Mouse (Mus musculus) heart, postnatal 10 days (tissue): ENCODE measurements around the gene Sp2. TPM values are rescaled to one million over a fixed set of nuclear protein-coding genes. Genes with fewer than 3 reads are reported as not detected.
A peak's percentile ranks its signal among the peaks of the same experiment; 100 is the strongest.

Source experiments
- DNase-seq, 2 experiments: peaks; one replicate each; pipeline ENCODE4 v3.0.0; 2021
- intact Hi-C: fragments of 180-260 bp; cut with DNase I; formaldehyde crosslinking; loops from one replicate; pipeline ENCODE4 v1.15.1; 2025
- total RNA-seq, 2 experiments: library from RNA; stranded (reverse); gene quantifications; 2 replicates each; pipeline ENCODE4 v1.2.3; 2021

The Sp2 gene
- total RNA-seq, 2 experiments from 2014 or later = 15.0 to 16.1 TPM

- intact Hi-C loops = no loop called here
These were observed 7.9 kb downstream of the Sp2 start for GRCm38 (mm10) chr11:96974813-96975212.

GRCm38 (mm10) chr11:96973426-96973964 is 9.3 kb downstream of the Sp2 start:
- DNase-seq = peak in 1 of 2 experiments; percentile 24
- intact Hi-C loops = no loop called here

More at GRCm38 (mm10) chr11:96974813-96975212, 7.9 kb downstream of the Sp2 start:
- DNase-seq = peak in 1 of 2 experiments; percentile 13

- intact Hi-C loops = no loop called here
- DNase-seq = peak; percentile 39 to 40
These were observed 9.9 kb downstream of the Sp2 start for GRCm38 (mm10) chr11:96972906-96973305.

- intact Hi-C loops = no loop called here
- DNase-seq = peak; percentile 27 to 46
These were observed 12.4 kb downstream of the Sp2 start for GRCm38 (mm10) chr11:96970341-96970740.

- intact Hi-C loops = no loop called here
These were observed 13.0 kb downstream of the Sp2 start for GRCm38 (mm10) chr11:96969746-96970145.

GRCm38 (mm10) chr11:96969280-96969722 is 13.5 kb downstream of the Sp2 start:
- DNase-seq = peak; percentile 66 to 72
- intact Hi-C loops = no loop called here

More at GRCm38 (mm10) chr11:96969746-96970145, 13.0 kb downstream of the Sp2 start:
- peak; percentile 89 to 93 for DNase-seq

GRCm38 (mm10) chr11:96968476-96968875 is 14.3 kb downstream of the Sp2 start:
- peak; percentile 59 to 62 for DNase-seq
- intact Hi-C loops = no loop called here

- DNase-seq = no peak
- intact Hi-C loops = no loop called here
These were observed 15.1 kb downstream of the Sp2 start for GRCm38 (mm10) chr11:96967544-96968269.

- DNase-seq = peak in 1 of 2 experiments; percentile 42
- intact Hi-C loops = no loop called here
These were observed 15.7 kb downstream of the Sp2 start for GRCm38 (mm10) chr11:96966914-96967543.

- intact Hi-C loops = no loop called here
- DNase-seq = no peak
These were observed 16.6 kb downstream of the Sp2 start for GRCm38 (mm10) chr11:96966172-96966571.

GRCm38 (mm10) chr11:96963580-96963979 is 19.2 kb downstream of the Sp2 start:
- DNase-seq = peak; percentile 93 to 95
- intact Hi-C loops = loop anchor here (1.0 to 5.0 kb wide), 2 partner anchors 47 to 96 kb away; partner anchors contain the start of gene Cdk5rap3

GRCm38 (mm10) chr11:96957061-96957805 is 25.5 kb downstream of the Sp2 start:
- intact Hi-C loops = no loop called here
- DNase-seq = no peak

- intact Hi-C loops = no loop called here
- no peak for DNase-seq
These were observed 26.6 kb downstream of the Sp2 start for GRCm38 (mm10) chr11:96956009-96956724.

- no peak for DNase-seq
- intact Hi-C loops = no loop called here
These were observed 27.7 kb downstream of the Sp2 start for GRCm38 (mm10) chr11:96955094-96955493.

- intact Hi-C loops = no loop called here
- DNase-seq = no peak
These were observed 29.9 kb downstream of the Sp2 start for GRCm38 (mm10) chr11:96952896-96953295.

GRCm38 (mm10) chr11:96952426-96952825 is 30.3 kb downstream of the Sp2 start:
- DNase-seq = no peak
- intact Hi-C loops = no loop called here

GRCm38 (mm10) chr11:96950767-96951166 is 32.0 kb downstream of the Sp2 start:
- intact Hi-C loops = no loop called here
- DNase-seq = no peak

GRCm38 (mm10) chr11:96947849-96948248 is 34.9 kb downstream of the Sp2 start:
- no peak for DNase-seq
- intact Hi-C loops = no loop called here

- intact Hi-C loops = no loop called here
These were observed 36.3 kb downstream of the Sp2 start for GRCm38 (mm10) chr11:96946498-96946897.

GRCm38 (mm10) chr11:96944844-96945580 is 37.7 kb downstream of the Sp2 start:
- intact Hi-C loops = no loop called here
- DNase-seq = no peak

More at GRCm38 (mm10) chr11:96946498-96946897, 36.3 kb downstream of the Sp2 start:
- no peak for DNase-seq
